Mouse (Mus musculus) liver, adult 2 months (tissue): Measurements from ENCODE around the gene Tmem8b. TPM values are rescaled to one million over a fixed set of nuclear protein-coding genes. Genes with fewer than 3 reads are reported as not detected.
A peak's percentile ranks its signal among the peaks of the same experiment; 100 is the strongest.

ENCODE experiments used
- DNase-seq: peaks from one replicate; pipeline ENCODE4 v3.0.0-alpha.2; 2011; ENCODE audit warnings: low read depth, low spot score; ENCODE audit errors: extremely low read depth
- H3K27ac ChIP-seq: fragments of 200-500 bp; replicated peaks from 2 replicates; pipeline ENCODE4 v1.5.1; 2012; ENCODE audit warnings: low read depth, mild to moderate bottlenecking, control low read depth, inconsistent platforms, low read length; ENCODE audit not compliant: insufficient read depth
- H3K27me3 ChIP-seq: fragments of 200-500 bp; 2 replicates; pipeline ENCODE4 v1.6.1; 2012; ENCODE audit warnings: mild to moderate bottlenecking, moderate library complexity, low read length, inconsistent platforms; ENCODE audit not compliant: control insufficient read depth, insufficient read depth
- H3K36me3 ChIP-seq: fragments of 200-500 bp; 2 replicates; pipeline ENCODE4 v1.6.1; 2012; ENCODE audit warnings: low read length, inconsistent platforms; ENCODE audit not compliant: control insufficient read depth, insufficient read depth
- H3K4me1 ChIP-seq: fragments of 200-500 bp; 2 replicates; pipeline ENCODE4 v1.6.1; 2011; ENCODE audit warnings: low read length; ENCODE audit not compliant: control insufficient read depth, insufficient read depth
- H3K4me3 ChIP-seq: fragments of 200-500 bp; 2 replicates; pipeline ENCODE4 v1.5.1; 2011; ENCODE audit warnings: low read depth, mild to moderate bottlenecking, control low read depth, low read length, moderate library complexity; ENCODE audit not compliant: insufficient read depth
- H3K79me2 ChIP-seq: fragments of 200-500 bp; 2 replicates; pipeline ENCODE4 v1.6.1; 2012; ENCODE audit warnings: inconsistent platforms, mild to moderate bottlenecking, low read length, moderate library complexity; ENCODE audit not compliant: control insufficient read depth, insufficient read depth
- H3K9ac ChIP-seq: fragments of 200-500 bp; 2 replicates; pipeline ENCODE4 v1.6.1; 2012; ENCODE audit warnings: low read depth, mild to moderate bottlenecking, control low read depth, inconsistent platforms, low read length
- CTCF ChIP-seq: fragments of 200-500 bp; IDR thresholded peaks from 2 replicates; pipeline ENCODE4 v1.5.1; 2011; ENCODE audit warnings: low read depth, low read length, control low read depth
- POLR2A ChIP-seq: fragments of 200-500 bp; IDR thresholded peaks from 2 replicates; pipeline ENCODE4 v1.6.1; 2011; ENCODE audit warnings: low read length, control low read depth; ENCODE audit not compliant: insufficient read depth; ENCODE audit errors: extremely low read depth
- WGBS: fragments of 180-500 bp; shearing (Covaris S2); methylation state at CpG from one replicate; pipeline ENCODE4 v1.1.7; 2018; 5-methylcytosine and 5-hydroxymethylcytosine counted together
- polyA plus RNA-seq: library from polyadenylated mRNA; depleted of rRNA; stranded (reverse); fragments of >200 nt; gene quantifications from 2 replicates; pipeline ENCODE4 v1.2.3, GENCODE M21; 2012
- total RNA-seq: library from RNA; depleted of rRNA; stranded (reverse); fragments of >200 nt; gene quantifications from 2 replicates; pipeline ENCODE4 v1.2.3, GENCODE M21; 2014

Tmem8b gene
- total and polyA plus RNA-seq, 2 experiments, result 0.46 to 1.9 TPM

- no peak overlapping the region for H3K27ac ChIP-seq
- no peak overlapping the region for H3K4me3 ChIP-seq
- no peak for TF ChIP-seq POLR2A
- TF ChIP-seq CTCF, result no peak
- no peaks in the 10 kb centered on the region for H3K79me2 ChIP-seq
- no peak overlapping the region for H3K9ac ChIP-seq
- H3K4me1 ChIP-seq, result no peaks in the 10 kb centered on the region
- no peak for DNase-seq
- H3K36me3 ChIP-seq, result no peaks in the 10 kb centered on the region
- no peaks in the 10 kb centered on the region for H3K27me3 ChIP-seq
- WGBS, result 87% methylated on average over 6 of the region's 6 CpGs
These were observed 32.0 kb upstream of the Tmem8b start for GRCm38 (mm10) chr4:43636751-43637150.

- no peak for DNase-seq
- Histone ChIP-seq H3K9ac (no peak overlapping the region), H3K27ac (no peak overlapping the region), H3K4me1 (no peaks in the 10 kb centered on the region), H3K27me3 (no peaks in the 10 kb centered on the region), H3K36me3 (0 out of 2 replicates have a peak, but pooled peaks cover 2% of the 10 kb centered on the region), H3K4me3 (no peak overlapping the region), H3K79me2 (no peaks in the 10 kb centered on the region)
- TF ChIP-seq POLR2A, result no peak
- no peak for TF ChIP-seq CTCF
- WGBS, result 51% methylated on average over 9 of the region's 9 CpGs
These were observed 28.7 kb upstream of the Tmem8b start for GRCm38 (mm10) chr4:43640076-43640475.

- 82% methylated on average over 6 of the region's 6 CpGs for WGBS
- Histone ChIP-seq H3K4me1 (no peaks in the 10 kb centered on the region), H3K27ac (no peak overlapping the region), H3K4me3 (no peak overlapping the region), H3K36me3 (0 out of 2 replicates have a peak, but pooled peaks cover 2% of the 10 kb centered on the region), H3K79me2 (no peaks in the 10 kb centered on the region), H3K27me3 (no peaks in the 10 kb centered on the region), H3K9ac (no peak overlapping the region)
- TF ChIP-seq POLR2A (no peak), CTCF (no peak)
- DNase-seq, result no peak
These were observed 28.3 kb upstream of the Tmem8b start for GRCm38 (mm10) chr4:43640491-43640890.

DNA sequence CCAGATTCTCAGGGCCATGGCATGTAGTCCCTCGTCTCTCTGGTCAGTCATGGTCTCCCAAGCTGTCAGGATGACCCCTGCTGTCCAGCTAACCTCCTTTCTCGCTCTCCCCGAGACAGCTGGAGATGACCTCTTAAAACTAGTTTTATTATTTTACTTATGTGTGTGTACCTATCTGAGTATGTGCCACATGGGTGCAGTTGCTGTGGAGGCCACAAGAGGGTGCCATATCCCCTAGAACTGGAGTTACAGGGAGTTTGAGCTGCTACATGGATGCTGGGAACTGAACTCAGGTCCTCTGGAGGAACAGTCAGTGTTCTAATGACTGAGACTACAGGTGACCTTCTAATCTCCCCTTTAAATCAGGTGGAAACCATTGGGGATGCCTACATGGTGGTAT lies 19.0 kb upstream of the Tmem8b start:
- Histone ChIP-seq H3K9ac (no peak overlapping the region), H3K4me1 (peaks cover 4% of the 10 kb centered on the region), H3K27me3 (no peaks in the 10 kb centered on the region), H3K36me3 (peaks cover 3% of the 10 kb centered on the region; the same call in 1 of the 2 replicates), H3K4me3 (no peak overlapping the region), H3K79me2 (no peaks in the 10 kb centered on the region), H3K27ac (no peak overlapping the region)
- TF ChIP-seq CTCF (peak; percentile 18; the same call in 1 of the 2 replicates), POLR2A (no peak)
- no peak for DNase-seq
- 92% methylated on average over 3 of the region's 3 CpGs for WGBS

GRCm38 (mm10) chr4:43652726-43653125 lies 16.0 kb upstream of the Tmem8b start:
- Histone ChIP-seq H3K27me3 (no peaks in the 10 kb centered on the region), H3K4me3 (no peak overlapping the region), H3K36me3 (peaks cover 1% of the 10 kb centered on the region; the same call in 1 of the 2 replicates), H3K79me2 (0 out of 2 replicates have a peak, but pooled peaks cover 2% of the 10 kb centered on the region), H3K27ac (no peak overlapping the region), H3K9ac (no peak overlapping the region), H3K4me1 (peaks cover 4% of the 10 kb centered on the region)
- WGBS, result 71% methylated on average over 4 of the region's 4 CpGs
- TF ChIP-seq POLR2A (no peak), CTCF (no peak)
- no peak for DNase-seq

GRCm38 (mm10) chr4:43653161-43654015 lies 15.4 kb upstream of the Tmem8b start, which contains the start of gene Spag8:
Spag8 (minus strand) TSS chr4:43653594.
- H3K36me3 ChIP-seq, result no peaks in the 10 kb centered on the region
- H3K27me3 ChIP-seq, result no peaks in the 10 kb centered on the region
- peaks cover 4% of the 10 kb centered on the region for H3K4me1 ChIP-seq
- no peak within 1 kb of the TSS for H3K4me3 ChIP-seq
- peak; percentile 89 for DNase-seq
- no peak for TF ChIP-seq POLR2A
- no peak for TF ChIP-seq CTCF
- H3K9ac ChIP-seq, result no peak within 1 kb of the TSS
- 17% methylated on average over 24 of the region's 24 CpGs for WGBS
- H3K27ac ChIP-seq, result no peak within 1 kb of the TSS
- 0 out of 2 replicates have a peak, but pooled peaks cover 2% of the 10 kb centered on the region for H3K79me2 ChIP-seq
